Mouse (Mus musculus) c-Kit-positive CD71-negative TER-119-negative erythroid progenitor cells, embryonic 14.5 days (primary cell): Measurements from ENCODE around the gene Pik3r2.

ENCODE experiments used
- DNase-seq: peaks from one replicate; pipeline ENCODE4 v3.0.0-alpha.2; 2013; ENCODE audit warnings: low read depth

Gene Pik3r2

GRCm38 (mm10) chr8:70757523-70758307 lies 18.8 kb downstream of the Pik3r2 start:
- no peak for DNase-seq

- no peak for DNase-seq
Observed at GRCm38 (mm10) chr8:70756476-70757040, 20.0 kb downstream of the Pik3r2 start.

GRCm38 (mm10) chr8:70755661-70756475 lies 20.6 kb downstream of the Pik3r2 start:
- no peak for DNase-seq

- DNase-seq: no peak
Observed at GRCm38 (mm10) chr8:70754871-70755660, 21.4 kb downstream of the Pik3r2 start.

GRCm38 (mm10) chr8:70754043-70754870 lies 22.3 kb downstream of the Pik3r2 start, which contains the start of gene Rab3a:
Gene Rab3a (plus strand): TSS chr8:70754679.
- peak; percentile 95 for DNase-seq

- DNase-seq: no peak
Observed at GRCm38 (mm10) chr8:70753151-70753550, 23.4 kb downstream of the Pik3r2 start.

- no peak for DNase-seq
Observed at GRCm38 (mm10) chr8:70752000-70752764, 24.3 kb downstream of the Pik3r2 start.

GRCm38 (mm10) chr8:70750128-70750680 lies 26.3 kb downstream of the Pik3r2 start:
- DNase-seq: no peak

- no peak for DNase-seq
Observed at GRCm38 (mm10) chr8:70749097-70749674, 27.3 kb downstream of the Pik3r2 start.

- DNase-seq: no peak
Observed at GRCm38 (mm10) chr8:70748246-70749096, 28.0 kb downstream of the Pik3r2 start.

GRCm38 (mm10) chr8:70747211-70747890 lies 29.2 kb downstream of the Pik3r2 start:
- no peak for DNase-seq

GRCm38 (mm10) chr8:70746676-70747075 lies 29.8 kb downstream of the Pik3r2 start:
- no peak for DNase-seq

GRCm38 (mm10) chr8:70745691-70746220 lies 30.8 kb downstream of the Pik3r2 start:
- DNase-seq: no peak

- DNase-seq: no peak
Observed at GRCm38 (mm10) chr8:70744806-70745205, 31.7 kb downstream of the Pik3r2 start.

- no peak for DNase-seq
Observed at GRCm38 (mm10) chr8:70743656-70744590, 32.6 kb downstream of the Pik3r2 start.

GRCm38 (mm10) chr8:70742981-70743655 lies 33.4 kb downstream of the Pik3r2 start:
- DNase-seq: no peak
